Mouse (Mus musculus) R1 (cell line): ENCODE data around the gene Ubqln1.

Experiments used
- DNase-seq: peaks from one replicate; pipeline ENCODE4 v3.0.0-alpha.2; 2018; ENCODE audit warnings: low read depth, low spot score

The Ubqln1 gene

GRCm38 (mm10) chr13:58201343-58201742 is 14.1 kb downstream of the Ubqln1 start:
- no peak for DNase-seq

- no peak for DNase-seq
Measured at GRCm38 (mm10) chr13:58197981-58198640, 17.3 kb downstream of the Ubqln1 start.

DNA sequence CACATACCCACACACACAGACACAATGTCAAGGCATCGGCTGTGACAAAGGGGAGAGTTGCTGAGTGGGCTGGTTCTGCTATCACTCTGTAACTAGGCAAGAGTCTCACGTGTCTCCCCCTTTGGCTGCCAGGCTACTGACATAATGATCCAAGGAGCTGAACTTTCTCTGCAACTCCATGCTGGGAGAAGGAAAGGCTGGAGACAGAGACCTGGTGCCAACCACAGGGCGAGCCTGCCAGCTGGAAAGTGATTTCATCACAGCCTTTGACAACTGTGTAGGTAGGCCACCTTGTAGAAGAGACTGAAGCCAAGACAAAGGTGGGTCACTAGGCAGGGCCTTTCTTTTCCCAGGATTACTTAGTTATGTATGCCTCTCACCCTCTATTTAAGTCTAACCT is 18.2 kb downstream of the Ubqln1 start:
- no peak for DNase-seq

- DNase-seq = no peak
Measured at GRCm38 (mm10) chr13:58194908-58195307, 20.5 kb downstream of the Ubqln1 start.

- no peak for DNase-seq
Measured at GRCm38 (mm10) chr13:58193221-58193620, 22.2 kb downstream of the Ubqln1 start.

- no peak for DNase-seq
Measured at GRCm38 (mm10) chr13:58192146-58192545, 23.3 kb downstream of the Ubqln1 start.

- DNase-seq = no peak
Measured at GRCm38 (mm10) chr13:58191516-58191915, 23.9 kb downstream of the Ubqln1 start.

GRCm38 (mm10) chr13:58189473-58189872 is 26.0 kb downstream of the Ubqln1 start:
- no peak for DNase-seq

DNA sequence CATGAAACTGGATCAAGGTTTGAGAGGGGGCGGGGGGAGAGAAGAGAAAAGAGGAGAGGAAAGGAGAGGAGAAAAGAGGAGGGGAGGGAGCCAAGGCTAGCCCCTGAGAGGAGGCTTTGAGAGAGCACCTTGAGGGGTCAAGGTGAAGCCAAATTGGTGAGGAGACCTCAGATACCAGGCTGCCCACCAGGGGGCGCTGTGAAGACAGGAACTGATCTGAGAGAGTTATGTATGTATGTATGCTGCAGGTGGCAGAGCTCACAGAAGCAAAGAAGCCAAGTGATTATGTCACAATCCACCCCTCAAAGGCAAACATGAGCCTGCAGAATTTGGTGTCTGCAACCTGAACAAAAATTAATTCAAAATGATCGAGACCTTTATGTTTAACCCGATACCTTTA is 27.0 kb downstream of the Ubqln1 start:
- DNase-seq = peak; percentile 87

DNA sequence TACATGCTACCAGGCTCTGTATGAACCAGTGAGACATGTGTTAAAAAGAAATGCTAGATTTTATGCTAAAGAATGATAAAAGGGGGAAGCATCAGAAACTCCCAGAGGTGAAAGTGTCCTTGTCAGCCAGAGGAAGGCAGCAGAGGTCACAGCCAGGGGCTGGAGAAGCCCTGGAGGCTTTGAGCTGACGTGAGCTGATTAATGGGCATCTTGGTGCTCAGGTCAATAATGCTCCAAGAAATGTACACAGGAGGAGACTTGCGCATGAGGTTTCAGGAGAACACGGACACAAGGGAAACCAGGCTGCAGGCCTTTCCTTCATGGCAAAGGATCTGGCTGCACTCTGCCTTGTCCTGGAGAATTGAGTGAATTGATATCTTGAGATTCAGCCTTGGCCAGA is 27.7 kb downstream of the Ubqln1 start:
- no peak for DNase-seq

GRCm38 (mm10) chr13:58186281-58186680 is 29.2 kb downstream of the Ubqln1 start:
- no peak for DNase-seq

- DNase-seq = no peak
Measured at GRCm38 (mm10) chr13:58184111-58184510, 31.3 kb downstream of the Ubqln1 start.

GRCm38 (mm10) chr13:58181607-58182551 is 33.6 kb downstream of the Ubqln1 start:
- no peak for DNase-seq

- peak; percentile 51 for DNase-seq
Measured at GRCm38 (mm10) chr13:58177511-58178208, 37.8 kb downstream of the Ubqln1 start.

- DNase-seq = no peak
Measured at GRCm38 (mm10) chr13:58176105-58176504, 39.3 kb downstream of the Ubqln1 start.

DNA sequence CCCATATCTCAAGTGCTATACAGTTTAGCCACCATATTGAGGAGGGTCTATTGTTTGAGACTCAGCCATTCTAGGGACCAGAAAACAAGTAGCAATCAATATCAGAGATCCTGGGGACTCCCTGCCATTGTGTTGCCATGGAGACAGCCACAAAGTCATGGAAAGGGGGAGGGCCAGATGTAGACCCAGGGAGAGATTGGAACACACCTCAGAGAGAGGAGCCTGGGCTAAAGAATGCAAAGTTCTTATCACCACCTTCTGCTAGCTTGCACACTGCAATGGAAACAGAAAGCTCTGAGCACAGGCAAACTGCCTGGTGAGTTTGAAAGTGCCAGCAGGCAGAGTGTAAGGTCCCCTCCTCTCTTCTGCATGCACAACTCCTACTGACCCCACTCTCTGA is 47.3 kb downstream of the Ubqln1 start:
- no peak for DNase-seq

DNA sequence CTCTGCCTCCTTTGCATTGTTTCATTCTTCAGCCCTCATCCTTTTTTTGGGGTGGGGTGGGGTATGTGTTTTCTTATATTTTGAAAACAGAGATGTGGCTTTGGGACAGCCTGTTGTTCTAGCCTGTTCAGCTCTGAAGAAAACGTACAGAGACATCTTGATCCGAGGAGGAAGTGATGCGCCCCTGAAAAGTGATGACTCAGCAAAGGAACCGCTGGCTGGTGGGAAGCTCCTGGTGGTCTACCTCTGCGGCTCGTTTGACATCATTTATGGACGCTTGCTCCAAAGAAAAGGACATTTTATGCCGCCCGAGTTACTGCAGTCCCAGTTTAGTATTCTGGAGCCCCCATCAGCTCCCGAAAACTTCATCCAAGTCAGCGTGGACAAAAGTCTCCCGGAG is 52.1 kb downstream of the Ubqln1 start:
- no peak for DNase-seq

- no peak for DNase-seq
Measured at GRCm38 (mm10) chr13:58160761-58161160, 54.7 kb downstream of the Ubqln1 start.

DNA sequence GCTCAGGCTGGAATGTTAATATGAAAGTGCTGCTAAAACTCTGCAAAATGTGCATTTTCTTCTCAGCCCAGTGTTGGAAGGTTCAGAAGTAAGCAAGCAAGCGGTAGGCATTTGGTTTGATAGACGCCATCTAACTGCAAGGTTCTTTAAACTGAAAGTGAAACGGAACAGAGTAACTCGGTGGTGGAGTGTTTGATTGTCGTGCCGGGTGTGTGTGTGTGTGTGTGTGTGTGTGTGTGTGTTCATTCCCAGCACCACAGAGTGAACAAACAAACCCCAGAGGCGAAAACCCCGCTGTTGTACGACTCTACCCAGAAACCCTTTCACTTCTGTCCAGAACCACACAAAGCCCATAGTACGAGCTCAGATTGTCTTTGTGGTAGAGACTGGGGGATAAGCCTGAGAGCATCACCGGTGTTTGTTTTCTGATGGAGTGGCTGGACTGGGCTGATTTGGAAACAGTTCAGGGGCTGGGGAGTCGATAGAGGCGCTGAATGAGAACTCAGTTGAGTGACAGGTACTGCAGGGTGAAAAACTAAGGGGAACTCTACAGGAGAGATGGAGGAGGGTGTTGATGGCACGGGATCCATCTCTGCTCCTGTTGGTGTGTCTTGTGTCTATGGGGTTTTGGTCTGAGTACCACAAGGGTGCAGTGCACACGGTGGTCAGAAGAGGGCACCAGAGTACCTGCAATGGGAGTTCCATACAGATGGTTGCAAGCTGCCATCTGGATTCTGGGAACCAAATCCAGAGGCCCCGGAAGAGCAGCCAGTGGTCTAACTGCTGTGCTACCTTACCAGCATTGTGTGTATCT is 57.1 kb downstream of the Ubqln1 start:
- DNase-seq = peak; percentile 93

DNA sequence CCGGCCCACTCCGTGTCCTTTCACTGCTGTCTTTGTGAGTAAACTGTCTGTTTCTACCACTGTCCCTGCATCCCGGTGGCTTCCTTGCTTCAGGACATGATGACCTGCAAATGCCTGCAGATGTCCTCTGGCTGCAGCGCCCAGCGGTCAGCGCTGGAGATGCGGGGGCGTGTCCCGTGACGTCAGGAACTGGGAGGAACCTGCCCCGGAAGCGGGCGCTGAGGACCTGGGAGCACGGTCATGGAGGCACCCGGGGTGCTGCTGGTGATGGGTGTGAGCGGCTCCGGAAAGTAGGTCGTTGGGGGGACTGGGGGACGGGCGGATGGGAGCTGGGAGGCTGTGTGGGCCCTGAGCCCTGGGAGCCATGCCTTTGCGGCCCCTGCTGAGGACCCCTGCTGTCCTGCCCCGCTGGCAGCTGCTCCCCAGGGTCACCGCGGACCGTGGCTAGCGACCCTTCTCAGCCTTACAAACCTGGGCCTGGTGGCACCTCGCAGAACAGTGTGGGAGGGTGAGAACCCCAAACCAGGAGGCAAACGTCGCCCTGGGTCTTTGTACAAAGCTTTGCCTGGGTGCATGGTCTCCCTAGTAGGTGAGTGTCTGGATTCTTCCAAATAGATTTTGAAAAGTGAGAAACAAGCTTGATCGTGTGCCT is 57.9 kb downstream of the Ubqln1 start, which contains the start of gene Idnk:
Gene Idnk, plus strand, starts transcription at position 203 of the 652 bp plus-strand sequence.
- peak; percentile 54 for DNase-seq

DNA sequence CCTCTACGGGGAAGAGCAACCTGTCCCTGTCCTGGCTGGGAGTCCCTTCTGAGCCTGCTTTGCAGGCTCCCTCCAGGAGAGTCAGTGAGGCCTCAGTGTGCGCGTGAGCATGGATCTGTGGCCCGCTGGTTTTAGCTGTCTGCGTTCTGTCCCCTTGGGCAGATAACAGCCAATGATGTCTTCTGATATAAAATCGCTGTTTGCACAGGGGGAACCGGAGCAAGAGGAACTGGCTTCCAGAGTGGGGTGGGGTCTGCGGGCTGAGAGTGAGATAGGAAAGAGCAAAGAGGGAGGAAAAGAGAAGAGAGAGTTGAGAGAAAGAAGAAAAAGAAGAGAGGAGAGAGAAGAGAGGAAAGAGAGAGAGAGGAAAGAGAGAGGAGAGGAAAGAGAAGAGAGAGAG is 58.4 kb downstream of the Ubqln1 start:
- no peak for DNase-seq
